Mouse (Mus musculus): ENCODE measurements around the gene Tmod3.

- TF ChIP-seq CTCF (IDR thresholded peaks at IDR 0.05; ENCODE audit: low read depth, low read length) (no peak), POLR2A (IDR thresholded peaks at IDR 0.05; ENCODE audit: borderline replicate concordance, low read depth, low read length) (no peak)
Observed at GRCm38 (mm10) chr9:75495945-75496344, 63.5 kb downstream of the Tmod3 start.
